8 mouse cellular contexts compared by ENCODE assay signal in the genomic region with DNA sequence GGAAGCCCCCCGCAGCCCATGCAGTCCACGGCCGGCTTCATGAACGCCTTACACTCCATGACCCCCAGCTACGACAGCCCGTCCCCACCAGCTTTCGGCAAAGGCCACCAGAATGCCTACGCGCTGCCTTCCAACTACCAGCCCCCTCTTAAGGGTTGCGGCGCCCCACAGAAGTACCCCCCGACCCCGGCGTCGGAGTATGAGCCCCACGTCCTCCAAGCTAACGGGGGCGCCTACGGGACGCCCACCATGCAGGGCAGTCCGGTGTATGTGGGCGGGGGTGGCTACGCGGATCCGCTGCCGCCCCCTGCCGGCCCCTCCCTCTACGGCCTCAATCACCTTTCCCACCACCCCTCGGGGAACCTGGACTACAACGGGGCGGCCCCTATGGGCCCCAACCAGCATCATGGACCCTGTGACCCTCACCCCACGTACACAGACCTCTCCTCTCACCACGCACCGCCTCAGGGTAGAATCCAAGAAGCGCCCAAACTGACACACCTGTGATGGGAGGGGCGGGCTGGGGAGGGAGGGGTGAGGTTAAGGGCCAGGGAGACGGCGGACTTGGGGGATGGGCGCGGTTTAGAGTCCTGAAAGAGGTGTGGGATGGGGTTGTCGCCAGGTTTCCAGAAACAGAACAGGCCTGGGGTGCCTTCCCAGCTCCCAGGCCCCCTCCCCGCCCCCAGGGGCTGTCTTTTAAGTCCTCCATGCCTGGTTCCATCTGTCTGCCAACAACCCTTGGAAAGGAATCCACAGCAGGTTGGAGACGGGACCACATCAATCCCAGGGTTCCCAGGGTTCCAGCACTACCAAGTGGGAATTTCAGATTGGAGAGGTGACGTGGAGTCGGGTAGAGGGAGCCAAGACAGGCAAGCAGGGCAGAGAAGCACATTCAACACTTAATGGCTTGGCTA. TPM values are rescaled to one million over a fixed set of nuclear protein-coding genes. Genes with fewer than 3 reads are reported as not detected.
DNase-seq lines count a peak whose midpoint lies in the region; ATAC-seq and TF ChIP-seq lines count a peak whose summit lies in the region.

No protein-coding gene starts in this region.

- peak overlapping the region; percentile 97 for H3K9ac ChIP-seq in hindbrain, embryonic 14.5 days
- H3K9ac ChIP-seq in limb, embryonic 13.5 days: 0 out of 2 replicates have a peak overlapping the region, but pooled peaks have one; percentile 35
- H3K9ac ChIP-seq in forebrain, embryonic 11.5 days (ENCODE audit: low read length): no peak overlapping the region

- no peak for TF ChIP-seq CTCF in E14TG2a.4 (conservative IDR thresholded peaks at IDR 0.05; ENCODE audit: low read length)

- H3K9me3 ChIP-seq in E14TG2a.4 (ENCODE audit: low read length): no peaks in the 10 kb centered on the region
- H3K9me3 ChIP-seq in hindbrain, embryonic 14.5 days (ENCODE audit: control insufficient read depth, low read length): no peaks in the 10 kb centered on the region
- no peaks in the 10 kb centered on the region for H3K9me3 ChIP-seq in limb, embryonic 13.5 days
- no peaks in the 10 kb centered on the region for H3K9me3 ChIP-seq in forebrain, embryonic 11.5 days (ENCODE audit: control insufficient read depth, low read length)

- WGBS in hindbrain, embryonic 14.5 days: 2% methylated on average over 45 of the region's 45 CpGs
- WGBS in limb, embryonic 13.5 days: 6% methylated on average over 41 of the region's 45 CpGs
- under 1% methylated on average over 45 of the region's 45 CpGs for WGBS in forebrain, embryonic 11.5 days

- peaks cover 95% of the 10 kb centered on the region for H3K27me3 ChIP-seq in E14TG2a.4 (ENCODE audit: insufficient read depth, low read length)
- peaks cover 63% of the 10 kb centered on the region for H3K27me3 ChIP-seq in hindbrain, embryonic 14.5 days (ENCODE audit: control insufficient read depth, insufficient read depth, low read length)
- H3K27me3 ChIP-seq in limb, embryonic 13.5 days: peaks cover 96% of the 10 kb centered on the region
- peaks cover 95% of the 10 kb centered on the region for H3K27me3 ChIP-seq in forebrain, embryonic 11.5 days (ENCODE audit: control insufficient read depth, insufficient read depth, low read length)

- H3K27ac ChIP-seq in hindbrain, embryonic 14.5 days: peak overlapping the region; percentile 99
- no peak overlapping the region for H3K27ac ChIP-seq in limb, embryonic 13.5 days
- no peak overlapping the region for H3K27ac ChIP-seq in forebrain, embryonic 11.5 days (ENCODE audit: low read depth, low read length)

- peak; percentile 60 to 85 for DNase-seq in adrenal gland, adult (ENCODE audit: inconsistent age in 2 of 2, low spot score in 1 of 2)
- no peak for DNase-seq in adrenal gland, postnatal 4 days (ENCODE audit: low spot score in 2 of 2)
- DNase-seq in hindbrain, embryonic 14.5 days (ENCODE audit: low spot score): no peak
- no peak for DNase-seq in layer of hippocampus, postnatal 25 days (ENCODE audit: extremely low spot score in 1 of 2, low spot score in 1 of 2)
- DNase-seq in forebrain, embryonic 11.5 days (ENCODE audit: low spot score): no peak

- ATAC-seq in hindbrain, embryonic 14.5 days (ENCODE audit: low FRiP score): peak; percentile 19; the same call in 1 of the 2 replicates
- peak; percentile 15; the same call in 1 of the 2 replicates for ATAC-seq in limb, embryonic 13.5 days (ENCODE audit: low FRiP score, low read depth)
- no peak for ATAC-seq in megakaryocyte-erythroid progenitor cell, adult 5-6 weeks (replicated peaks; ENCODE audit: low FRiP score, low TSS enrichment, poor library complexity, severe bottlenecking)
- ATAC-seq in forebrain, embryonic 11.5 days (replicated peaks; ENCODE audit: low FRiP score): no peak

- peaks cover 43% of the 10 kb centered on the region for H3K4me1 ChIP-seq in E14TG2a.4 (replicated peaks; ENCODE audit: low read depth, low read length)
- H3K4me1 ChIP-seq in hindbrain, embryonic 14.5 days (replicated peaks; ENCODE audit: control insufficient read depth, insufficient read depth, low read length): peaks cover 48% of the 10 kb centered on the region
- peaks cover 12% of the 10 kb centered on the region for H3K4me1 ChIP-seq in limb, embryonic 13.5 days
- H3K4me1 ChIP-seq in forebrain, embryonic 11.5 days (replicated peaks; ENCODE audit: control insufficient read depth, insufficient read depth, low read length): no peaks in the 10 kb centered on the region

- H3K36me3 ChIP-seq in E14TG2a.4 (ENCODE audit: insufficient read depth, low read length): no peaks in the 10 kb centered on the region
- H3K36me3 ChIP-seq in hindbrain, embryonic 14.5 days (replicated peaks; ENCODE audit: control insufficient read depth, insufficient read depth): 0 out of 2 replicates have a peak, but pooled peaks cover 5% of the 10 kb centered on the region
- no peaks in the 10 kb centered on the region for H3K36me3 ChIP-seq in limb, embryonic 13.5 days
- H3K36me3 ChIP-seq in forebrain, embryonic 11.5 days (ENCODE audit: control insufficient read depth, insufficient read depth, low read length): no peaks in the 10 kb centered on the region

- peak overlapping the region; percentile 66 for H3K4me3 ChIP-seq in E14TG2a.4 (replicated peaks; ENCODE audit: low read length)
- H3K4me3 ChIP-seq in hindbrain, embryonic 14.5 days (replicated peaks; ENCODE audit: low read length): peak overlapping the region; percentile 48
- H3K4me3 ChIP-seq in limb, embryonic 13.5 days: peak overlapping the region; percentile 28
- H3K4me3 ChIP-seq in forebrain, embryonic 11.5 days (ENCODE audit: low read depth, low read length): no peak overlapping the region

- peak overlapping the region; percentile 77 for H3K4me2 ChIP-seq in hindbrain, embryonic 14.5 days (replicated peaks)
- peak overlapping the region; percentile 56 for H3K4me2 ChIP-seq in limb, embryonic 13.5 days (replicated peaks)
- H3K4me2 ChIP-seq in forebrain, embryonic 11.5 days (ENCODE audit: low read depth, low read length, severe bottlenecking): no peak overlapping the region

RNA-seq across cellular contexts. Expression of a gene that starts 4.2 kb away (rescaled TPM):
- total RNA-seq in adrenal gland, postnatal 4 days (2021): 10 to 100 TPM; 21.0 to 26.0 TPM
- 39.5 and 42.9 TPM in 2 replicates for polyA plus RNA-seq in hindbrain, embryonic 14.5 days (2014; fragmentation: Nextera tagmentation; extraction: Ambion mirVana)
- 3.9 and 4.8 TPM in 2 replicates for polyA plus RNA-seq in limb, embryonic 13.5 days (2015; fragmentation: Nextera tagmentation; extraction: Ambion mirVana)
- 0.37 TPM in 1 of 2 replicates, not detected in the other for total RNA-seq in megakaryocyte-erythroid progenitor cell, adult 5-6 weeks (2014; fragmentation: Nextera tagmentation)
- total RNA-seq in megakaryocyte-erythroid progenitor cell, adult 5-6 weeks (2017): 0.42 TPM in 1 of 2 replicates, not detected in the other
- not detected for total RNA-seq in layer of hippocampus, postnatal 25 days (2021)
- 0.12 TPM in 1 of 2 replicates, not detected in the other for polyA plus RNA-seq in forebrain, embryonic 11.5 days (2014; fragmentation: Nextera tagmentation; extraction: Ambion mirVana)

RNA-seq across cellular contexts. Expression of a gene that starts 19.4 kb away (rescaled TPM):
- not detected for total RNA-seq in adrenal gland, postnatal 4 days (2021)
- polyA plus RNA-seq in hindbrain, embryonic 14.5 days (2014; fragmentation: Nextera tagmentation; extraction: Ambion mirVana): 0.33 and 0.56 TPM in 2 replicates
- polyA plus RNA-seq in limb, embryonic 13.5 days (2015; fragmentation: Nextera tagmentation; extraction: Ambion mirVana): 0.13 TPM in 1 of 2 replicates, not detected in the other
- total RNA-seq in megakaryocyte-erythroid progenitor cell, adult 5-6 weeks (2014; fragmentation: Nextera tagmentation): not detected in 2 replicates
- not detected in 2 replicates for total RNA-seq in megakaryocyte-erythroid progenitor cell, adult 5-6 weeks (2017)
- total RNA-seq in layer of hippocampus, postnatal 25 days (2021): not detected
- polyA plus RNA-seq in forebrain, embryonic 11.5 days (2014; fragmentation: Nextera tagmentation; extraction: Ambion mirVana): not detected in 2 replicates

RNA-seq across cellular contexts. Expression of a gene that starts 23.0 kb away (rescaled TPM):
- 10 to 100 TPM; 40.5 to 44.5 TPM for total RNA-seq in adrenal gland, postnatal 4 days (2021)
- polyA plus RNA-seq in hindbrain, embryonic 14.5 days (2014; fragmentation: Nextera tagmentation; extraction: Ambion mirVana): 12.8 and 17.2 TPM in 2 replicates
- 0.17 and 0.55 TPM in 2 replicates for polyA plus RNA-seq in limb, embryonic 13.5 days (2015; fragmentation: Nextera tagmentation; extraction: Ambion mirVana)
- total RNA-seq in megakaryocyte-erythroid progenitor cell, adult 5-6 weeks (2014; fragmentation: Nextera tagmentation): 0.28 and 0.79 TPM in 2 replicates
- not detected in 2 replicates for total RNA-seq in megakaryocyte-erythroid progenitor cell, adult 5-6 weeks (2017)
- not detected for total RNA-seq in layer of hippocampus, postnatal 25 days (2021)
- not detected in 2 replicates for polyA plus RNA-seq in forebrain, embryonic 11.5 days (2014; fragmentation: Nextera tagmentation; extraction: Ambion mirVana)

RNA-seq across cellular contexts. Expression of a gene that starts 28.1 kb away (rescaled TPM):
- total RNA-seq in adrenal gland, postnatal 4 days (2021): 10 to 100 TPM; 19.8 to 22.0 TPM
- polyA plus RNA-seq in hindbrain, embryonic 14.5 days (2014; fragmentation: Nextera tagmentation; extraction: Ambion mirVana): 4.0 and 5.4 TPM in 2 replicates
- 0.36 and 0.50 TPM in 2 replicates for polyA plus RNA-seq in limb, embryonic 13.5 days (2015; fragmentation: Nextera tagmentation; extraction: Ambion mirVana)
- total RNA-seq in megakaryocyte-erythroid progenitor cell, adult 5-6 weeks (2014; fragmentation: Nextera tagmentation): 0.12 and 0.66 TPM in 2 replicates
- 0.70 and 1.9 TPM in 2 replicates for total RNA-seq in megakaryocyte-erythroid progenitor cell, adult 5-6 weeks (2017)
- total RNA-seq in layer of hippocampus, postnatal 25 days (2021): not detected
- polyA plus RNA-seq in forebrain, embryonic 11.5 days (2014; fragmentation: Nextera tagmentation; extraction: Ambion mirVana): not detected in 2 replicates

RNA-seq across cellular contexts. Expression of a gene that starts 43.0 kb away (rescaled TPM):
- total RNA-seq in adrenal gland, postnatal 4 days (2021): 10 to 100 TPM; 26.5 to 27.8 TPM
- polyA plus RNA-seq in hindbrain, embryonic 14.5 days (2014; fragmentation: Nextera tagmentation; extraction: Ambion mirVana): 140 and 157 TPM in 2 replicates
- 0.97 and 1.5 TPM in 2 replicates for polyA plus RNA-seq in limb, embryonic 13.5 days (2015; fragmentation: Nextera tagmentation; extraction: Ambion mirVana)
- not detected in 2 replicates for total RNA-seq in megakaryocyte-erythroid progenitor cell, adult 5-6 weeks (2014; fragmentation: Nextera tagmentation)
- total RNA-seq in megakaryocyte-erythroid progenitor cell, adult 5-6 weeks (2017): not detected in 2 replicates
- total RNA-seq in layer of hippocampus, postnatal 25 days (2021): not detected
- 0.21 TPM in 1 of 2 replicates, not detected in the other for polyA plus RNA-seq in forebrain, embryonic 11.5 days (2014; fragmentation: Nextera tagmentation; extraction: Ambion mirVana)

Comparison
In these comparisons a context has a peak if more than half of its experiments do, and no peak if none do; other contexts are left out.
1. DNase-seq: peak in adrenal gland, adult (2 of 2); none in adrenal gland, postnatal 4 days (0 of 2), hindbrain, embryonic 14.5 days (single experiment), layer of hippocampus, postnatal 25 days (0 of 2) and forebrain, embryonic 11.5 days (single experiment).
2. ATAC-seq: peak in hindbrain, embryonic 14.5 days (single experiment) and limb, embryonic 13.5 days (single experiment); none in megakaryocyte-erythroid progenitor cell, adult 5-6 weeks (single experiment) and forebrain, embryonic 11.5 days (single experiment).
3. RNA of a gene that starts 4.2 kb away (total RNA-seq): 21.0 to 26.0 TPM in adrenal gland, postnatal 4 days; 0.37 to 0.42 TPM in megakaryocyte-erythroid progenitor cell, adult 5-6 weeks and not detected in layer of hippocampus, postnatal 25 days; every median in the first group is over 10 times any median in the second.
4. RNA of a gene that starts 23.0 kb away (total RNA-seq): 40.5 to 44.5 TPM in adrenal gland, postnatal 4 days; 0.28 to 0.79 TPM in megakaryocyte-erythroid progenitor cell, adult 5-6 weeks and not detected in layer of hippocampus, postnatal 25 days; every median in the first group is over 10 times any median in the second.